Mouse (Mus musculus): ENCODE results near the gene Rad17. TPM values are rescaled to one million over a fixed set of nuclear protein-coding genes. Genes with fewer than 3 reads are reported as not detected.
A peak's percentile ranks its signal among the peaks of the same experiment; 100 is the strongest.

The Rad17 gene
- polyA plus RNA-seq, 1 experiment from 2014 or later: 38.8 TPM

GRCm38 (mm10) chr13:100607756-100608155 is 43.1 kb downstream of the Rad17 start:
- H3K4me3 ChIP-seq (ENCODE audit: low read depth, low read length): no peak overlapping the region
- ATAC-seq (replicated peaks; ENCODE audit: insufficient number of reproducible peaks, low FRiP score, low TSS enrichment, low read depth) (no peak), DNase-seq (ENCODE audit: low spot score) (no peak)
- H3K9ac ChIP-seq (replicated peaks; ENCODE audit: low read length): no peak overlapping the region
- H3K4me1 ChIP-seq (ENCODE audit: control insufficient read depth, insufficient read depth, low read length): no peaks in the 10 kb centered on the region
- H3K9me3 ChIP-seq (replicated peaks; ENCODE audit: control insufficient read depth, low read length): no peaks in the 10 kb centered on the region; the same call in 1 of the 2 replicates
- no peak overlapping the region for H3K27ac ChIP-seq (replicated peaks; ENCODE audit: low read depth, low read length)
- no peaks in the 10 kb centered on the region for H3K27me3 ChIP-seq (ENCODE audit: control insufficient read depth, insufficient read depth, low read length)
- H3K36me3 ChIP-seq (replicated peaks; ENCODE audit: control insufficient read depth, insufficient read depth, low read depth, low read length): no peaks in the 10 kb centered on the region
- H3K4me2 ChIP-seq (ENCODE audit: low read depth, low read length): no peak overlapping the region
- WGBS: 85% methylated on average over 8 of the region's 8 CpGs

DNA sequence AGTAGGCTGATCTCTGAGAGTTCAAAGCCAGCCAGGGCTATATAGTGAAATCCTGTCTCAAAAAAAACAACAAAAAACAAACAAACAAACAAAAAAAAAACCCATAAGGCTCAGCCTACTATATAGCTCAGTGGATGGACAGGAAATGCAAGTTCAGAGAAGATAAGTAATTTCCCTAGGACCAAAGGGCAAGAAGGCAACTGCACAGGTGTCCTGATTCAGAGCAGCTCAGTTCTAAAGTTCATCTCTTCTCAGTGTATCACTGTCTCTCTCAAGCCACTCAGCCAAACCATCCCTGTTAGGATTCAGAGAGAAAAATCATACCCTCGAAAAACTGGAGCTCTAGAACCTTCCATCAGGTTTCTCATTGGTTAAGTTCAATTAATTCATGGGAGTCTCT is 45.0 kb downstream of the Rad17 start:
- DNase-seq (ENCODE audit: low spot score) (no peak), ATAC-seq (replicated peaks; ENCODE audit: insufficient number of reproducible peaks, low FRiP score, low TSS enrichment, low read depth) (no peak)
- no peaks in the 10 kb centered on the region; the same call in 1 of the 2 replicates for H3K9me3 ChIP-seq (replicated peaks; ENCODE audit: control insufficient read depth, low read length)
- no peak overlapping the region for H3K4me3 ChIP-seq (ENCODE audit: low read depth, low read length)
- no peaks in the 10 kb centered on the region for H3K27me3 ChIP-seq (ENCODE audit: control insufficient read depth, insufficient read depth, low read length)
- H3K4me2 ChIP-seq (ENCODE audit: low read depth, low read length): no peak overlapping the region
- H3K36me3 ChIP-seq (replicated peaks; ENCODE audit: control insufficient read depth, insufficient read depth, low read depth, low read length): no peaks in the 10 kb centered on the region
- 73% methylated on average over 1 of the region's 1 CpGs for WGBS
- no peaks in the 10 kb centered on the region for H3K4me1 ChIP-seq (ENCODE audit: control insufficient read depth, insufficient read depth, low read length)
- no peak overlapping the region for H3K27ac ChIP-seq (replicated peaks; ENCODE audit: low read depth, low read length)
- H3K9ac ChIP-seq (replicated peaks; ENCODE audit: low read length): no peak overlapping the region

DNA sequence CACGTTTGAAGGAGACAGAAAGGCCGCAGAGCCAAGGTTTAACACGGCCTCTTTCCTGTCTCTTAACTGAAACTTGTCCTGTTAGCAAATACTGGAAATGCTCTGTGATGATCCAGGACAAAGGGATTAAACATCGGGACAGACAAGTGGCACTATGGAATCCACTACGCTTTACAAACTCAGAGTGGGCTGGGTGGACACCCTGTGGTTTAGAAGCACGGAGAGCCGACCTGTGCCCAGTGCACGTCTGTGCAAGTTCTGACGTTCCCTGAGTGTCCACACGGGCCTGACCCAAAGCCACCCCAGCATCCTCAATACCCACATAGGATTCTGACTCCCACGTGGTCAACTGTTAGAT is 47.1 kb downstream of the Rad17 start:
- H3K36me3 ChIP-seq (replicated peaks; ENCODE audit: control insufficient read depth, insufficient read depth, low read depth, low read length): no peaks in the 10 kb centered on the region
- H3K4me3 ChIP-seq (ENCODE audit: low read depth, low read length): no peak overlapping the region
- H3K4me1 ChIP-seq (ENCODE audit: control insufficient read depth, insufficient read depth, low read length): no peaks in the 10 kb centered on the region
- H3K4me2 ChIP-seq (ENCODE audit: low read depth, low read length): no peak overlapping the region
- H3K9ac ChIP-seq (replicated peaks; ENCODE audit: low read length): no peak overlapping the region
- WGBS: 87% methylated on average over 11 of the region's 11 CpGs
- no peak overlapping the region for H3K27ac ChIP-seq (replicated peaks; ENCODE audit: low read depth, low read length)
- ATAC-seq (replicated peaks; ENCODE audit: insufficient number of reproducible peaks, low FRiP score, low TSS enrichment, low read depth) (no peak), DNase-seq (ENCODE audit: low spot score) (no peak)
- no peaks in the 10 kb centered on the region for H3K27me3 ChIP-seq (ENCODE audit: control insufficient read depth, insufficient read depth, low read length)
- no peaks in the 10 kb centered on the region; the same call in 1 of the 2 replicates for H3K9me3 ChIP-seq (replicated peaks; ENCODE audit: control insufficient read depth, low read length)

DNA sequence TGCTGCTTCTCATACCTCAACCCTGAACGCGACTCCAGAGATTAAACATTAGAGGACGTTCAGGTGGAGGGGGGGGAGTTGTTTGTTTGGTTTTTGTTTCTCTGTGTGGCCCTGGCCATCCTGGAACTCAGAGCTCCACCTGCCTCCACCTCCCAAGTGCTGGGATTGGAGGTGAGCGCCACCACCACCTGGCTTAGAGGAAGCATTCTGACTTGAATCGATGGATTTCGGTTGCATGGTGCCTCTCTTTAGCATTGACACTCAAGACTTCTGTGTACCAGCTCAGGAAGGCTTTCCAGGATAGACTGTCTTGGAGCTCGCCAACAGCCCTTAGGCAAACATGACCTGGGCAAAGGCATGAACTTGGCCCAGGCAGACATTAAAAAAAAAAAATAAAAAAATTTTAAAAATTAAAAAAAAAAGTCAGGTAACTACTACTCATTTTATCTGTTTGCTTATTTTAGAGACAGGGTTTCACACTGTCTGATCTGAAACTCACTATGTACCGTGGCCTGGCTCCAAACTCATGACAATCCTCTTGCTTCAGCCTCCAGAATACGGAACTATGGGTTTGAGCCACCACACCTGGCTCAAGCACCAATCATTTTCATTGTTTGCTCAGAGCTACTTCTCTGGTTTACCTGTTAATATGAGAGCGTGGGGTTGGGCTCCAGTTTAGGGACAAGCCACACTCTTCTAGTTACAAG is 47.7 kb downstream of the Rad17 start:
- ATAC-seq (replicated peaks; ENCODE audit: insufficient number of reproducible peaks, low FRiP score, low TSS enrichment, low read depth): no peak
- no peaks in the 10 kb centered on the region for H3K4me1 ChIP-seq (ENCODE audit: control insufficient read depth, insufficient read depth, low read length)
- no peaks in the 10 kb centered on the region for H3K27me3 ChIP-seq (ENCODE audit: control insufficient read depth, insufficient read depth, low read length)
- 87% methylated on average over 10 of the region's 10 CpGs for WGBS
- H3K4me3 ChIP-seq (ENCODE audit: low read depth, low read length): no peak overlapping the region
- DNase-seq (ENCODE audit: low spot score): no peak
- no peaks in the 10 kb centered on the region for H3K36me3 ChIP-seq (replicated peaks; ENCODE audit: control insufficient read depth, insufficient read depth, low read depth, low read length)
- H3K27ac ChIP-seq (replicated peaks; ENCODE audit: low read depth, low read length): no peak overlapping the region
- H3K9me3 ChIP-seq (replicated peaks; ENCODE audit: control insufficient read depth, low read length): no peaks in the 10 kb centered on the region; the same call in 1 of the 2 replicates
- no peak overlapping the region for H3K9ac ChIP-seq (replicated peaks; ENCODE audit: low read length)
- no peak overlapping the region for H3K4me2 ChIP-seq (ENCODE audit: low read depth, low read length)

DNA sequence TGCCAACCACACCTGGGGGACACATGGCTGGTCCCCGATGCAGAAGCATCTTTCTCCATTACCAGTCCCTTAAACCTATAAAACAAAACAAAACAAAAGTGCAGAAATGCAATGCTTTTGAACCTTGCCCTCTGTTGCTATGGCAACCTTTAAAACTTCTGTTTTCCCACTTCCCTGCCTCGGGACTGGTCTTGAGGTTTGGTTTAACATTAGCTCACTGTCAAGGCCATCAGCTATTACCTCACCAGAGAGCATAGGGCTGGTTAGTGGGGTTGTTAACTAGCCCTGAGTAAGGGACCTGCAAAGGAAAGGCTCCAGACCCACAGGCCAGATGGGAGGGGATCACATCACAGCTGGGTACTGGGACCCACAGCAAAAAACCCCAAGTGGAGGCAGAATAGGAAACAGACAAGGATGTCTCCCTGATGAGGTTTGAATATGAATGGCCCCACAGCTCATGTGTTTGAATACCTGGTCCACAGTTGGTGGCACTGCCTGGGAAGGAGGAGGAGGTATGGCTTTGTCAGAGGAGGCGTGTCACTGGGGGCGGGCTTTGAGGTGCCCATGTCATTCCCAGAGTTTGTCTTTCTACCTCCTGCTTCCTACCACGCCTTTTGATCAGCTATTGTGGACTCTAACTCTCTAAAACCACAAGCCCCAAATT is 48.5 kb downstream of the Rad17 start:
- Histone ChIP-seq H3K27ac (replicated peaks; ENCODE audit: low read depth, low read length) (no peak overlapping the region), H3K36me3 (replicated peaks; ENCODE audit: control insufficient read depth, insufficient read depth, low read depth, low read length) (no peaks in the 10 kb centered on the region), H3K9ac (replicated peaks; ENCODE audit: low read length) (no peak overlapping the region), H3K4me1 (ENCODE audit: control insufficient read depth, insufficient read depth, low read length) (no peaks in the 10 kb centered on the region), H3K9me3 (replicated peaks; ENCODE audit: control insufficient read depth, low read length) (no peaks in the 10 kb centered on the region), H3K4me2 (ENCODE audit: low read depth, low read length) (no peak overlapping the region), H3K4me3 (ENCODE audit: low read depth, low read length) (no peak overlapping the region), H3K27me3 (ENCODE audit: control insufficient read depth, insufficient read depth, low read length) (no peaks in the 10 kb centered on the region)
- WGBS: 71% methylated on average over 5 of the region's 5 CpGs
- ATAC-seq (replicated peaks; ENCODE audit: insufficient number of reproducible peaks, low FRiP score, low TSS enrichment, low read depth) (0 out of 2 replicates have a peak, but pooled peaks have one; percentile 29), DNase-seq (ENCODE audit: low spot score) (no peak)

DNA sequence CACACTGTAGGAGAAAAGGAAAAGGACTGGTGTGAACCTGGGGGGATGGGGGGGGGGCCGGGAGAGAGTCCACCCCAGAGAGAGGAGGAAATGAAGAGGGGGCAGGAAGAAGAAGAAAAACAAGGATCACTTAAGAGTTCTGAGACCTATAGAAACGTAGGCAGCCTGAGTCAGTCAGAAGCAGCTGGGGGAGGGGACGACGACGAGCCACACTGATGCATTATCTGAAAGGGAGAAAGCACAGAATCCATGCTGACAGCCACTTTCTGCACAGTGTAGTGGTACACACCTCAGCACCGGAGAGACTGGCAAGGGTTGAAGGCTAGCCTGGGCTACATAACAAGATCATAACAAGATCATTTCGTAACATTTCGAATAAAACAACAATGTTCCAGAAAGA is 49.8 kb downstream of the Rad17 start:
- Histone ChIP-seq H3K27ac (replicated peaks; ENCODE audit: low read depth, low read length) (no peak overlapping the region), H3K9me3 (replicated peaks; ENCODE audit: control insufficient read depth, low read length) (no peaks in the 10 kb centered on the region), H3K9ac (replicated peaks; ENCODE audit: low read length) (no peak overlapping the region), H3K27me3 (ENCODE audit: control insufficient read depth, insufficient read depth, low read length) (no peaks in the 10 kb centered on the region), H3K4me3 (ENCODE audit: low read depth, low read length) (no peak overlapping the region), H3K4me1 (ENCODE audit: control insufficient read depth, insufficient read depth, low read length) (no peaks in the 10 kb centered on the region), H3K36me3 (replicated peaks; ENCODE audit: control insufficient read depth, insufficient read depth, low read depth, low read length) (no peaks in the 10 kb centered on the region), H3K4me2 (ENCODE audit: low read depth, low read length) (no peak overlapping the region)
- DNase-seq (ENCODE audit: low spot score): no peak
- no peak for ATAC-seq (replicated peaks; ENCODE audit: insufficient number of reproducible peaks, low FRiP score, low TSS enrichment, low read depth)
- 59% methylated on average over 8 of the region's 8 CpGs for WGBS

DNA sequence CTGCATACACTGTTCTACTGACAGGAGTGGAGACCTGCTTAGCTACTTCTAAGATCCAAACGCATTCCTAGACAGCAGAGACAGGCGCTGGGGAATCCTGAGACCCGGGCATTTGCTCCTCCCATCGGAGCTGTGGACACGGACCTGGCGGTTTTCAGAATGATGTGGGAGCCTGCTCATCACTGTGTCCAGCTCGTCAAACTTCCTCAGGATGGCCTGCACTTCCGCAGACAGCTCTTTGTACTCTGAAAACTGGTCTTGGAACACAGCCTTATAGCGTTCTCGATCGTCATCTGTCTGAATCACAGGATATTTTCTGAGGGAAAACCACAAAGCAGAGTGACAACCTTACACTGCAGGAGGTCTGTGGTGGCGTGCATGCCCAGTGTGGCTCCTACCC is 50.5 kb downstream of the Rad17 start:
- WGBS: 79% methylated on average over 12 of the region's 12 CpGs
- no peaks in the 10 kb centered on the region for H3K4me1 ChIP-seq (ENCODE audit: control insufficient read depth, insufficient read depth, low read length)
- no peaks in the 10 kb centered on the region for H3K9me3 ChIP-seq (replicated peaks; ENCODE audit: control insufficient read depth, low read length)
- no peaks in the 10 kb centered on the region for H3K36me3 ChIP-seq (replicated peaks; ENCODE audit: control insufficient read depth, insufficient read depth, low read depth, low read length)
- DNase-seq (ENCODE audit: low spot score): no peak
- no peak overlapping the region for H3K4me2 ChIP-seq (ENCODE audit: low read depth, low read length)
- H3K27me3 ChIP-seq (ENCODE audit: control insufficient read depth, insufficient read depth, low read length): no peaks in the 10 kb centered on the region
- ATAC-seq (replicated peaks; ENCODE audit: insufficient number of reproducible peaks, low FRiP score, low TSS enrichment, low read depth): no peak
- no peak overlapping the region for H3K9ac ChIP-seq (replicated peaks; ENCODE audit: low read length)
- no peak overlapping the region for H3K27ac ChIP-seq (replicated peaks; ENCODE audit: low read depth, low read length)
- H3K4me3 ChIP-seq (ENCODE audit: low read depth, low read length): no peak overlapping the region

DNA sequence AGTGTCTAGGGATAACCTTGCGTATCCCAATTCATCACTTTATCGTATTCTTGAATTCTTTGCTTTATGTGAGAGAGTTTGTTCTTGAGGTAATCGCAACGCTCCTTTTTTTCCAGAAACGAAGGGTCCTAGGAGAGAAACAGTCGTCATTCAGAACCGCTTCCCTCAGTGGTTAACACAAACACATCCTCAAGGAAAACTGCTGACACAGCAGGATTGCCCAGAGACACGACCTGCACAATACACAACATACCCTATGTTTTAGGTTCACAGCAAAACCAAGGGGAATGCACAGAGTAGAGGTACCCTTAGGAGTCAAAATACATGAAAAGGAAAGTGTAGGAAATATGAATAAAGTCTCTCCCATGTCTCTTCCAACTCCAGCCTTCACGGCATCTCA is 53.6 kb downstream of the Rad17 start:
- no peak overlapping the region for H3K4me2 ChIP-seq (ENCODE audit: low read depth, low read length)
- H3K9ac ChIP-seq (replicated peaks; ENCODE audit: low read length): no peak overlapping the region
- no peaks in the 10 kb centered on the region for H3K27me3 ChIP-seq (ENCODE audit: control insufficient read depth, insufficient read depth, low read length)
- 81% methylated on average over 9 of the region's 9 CpGs for WGBS
- ATAC-seq (replicated peaks; ENCODE audit: insufficient number of reproducible peaks, low FRiP score, low TSS enrichment, low read depth) (no peak), DNase-seq (ENCODE audit: low spot score) (no peak)
- no peak overlapping the region for H3K27ac ChIP-seq (replicated peaks; ENCODE audit: low read depth, low read length)
- no peak overlapping the region for H3K4me3 ChIP-seq (ENCODE audit: low read depth, low read length)
- H3K4me1 ChIP-seq (ENCODE audit: control insufficient read depth, insufficient read depth, low read length): no peaks in the 10 kb centered on the region
- no peaks in the 10 kb centered on the region for H3K9me3 ChIP-seq (replicated peaks; ENCODE audit: control insufficient read depth, low read length)
- H3K36me3 ChIP-seq (replicated peaks; ENCODE audit: control insufficient read depth, insufficient read depth, low read depth, low read length): no peaks in the 10 kb centered on the region
